Comparison of ENCODE assay signal across 14 mouse cellular contexts in genomic region chr6:55609053-55609452, GRCm38 (mm10).
"Had no signal": no experiment of that assay in that cellular context is flagged by ENCODE, and none has a peak within 500 bp of the region (broad histone marks: within the 10 kb centered on the region; RNA-seq: fewer than 3 reads in every experiment).

No protein-coding gene starts in this region.

- H3K9ac ChIP-seq: liver, embryonic 13.5 days; midbrain, embryonic 13.5 days had no signal

- ATAC-seq: midbrain, embryonic 13.5 days; midbrain, embryonic 16.5 days had no signal

- H3K4me2 ChIP-seq: liver, embryonic 13.5 days; midbrain, embryonic 13.5 days had no signal

- H3K4me1 ChIP-seq: midbrain, embryonic 10.5 days; midbrain, embryonic 13.5 days had no signal

- H3K27ac ChIP-seq: left cerebral cortex, adult 2 months; liver, embryonic 13.5 days; midbrain, embryonic 10.5 days; midbrain, embryonic 13.5 days had no signal

- H3K36me3 ChIP-seq: liver, embryonic 13.5 days; midbrain, embryonic 10.5 days; midbrain, embryonic 13.5 days had no signal

- H3K9me3 ChIP-seq: liver, embryonic 13.5 days; midbrain, embryonic 10.5 days had no signal

- H3K4me3 ChIP-seq: left cerebral cortex, adult 2 months; liver, embryonic 13.5 days; midbrain, embryonic 10.5 days; midbrain, embryonic 13.5 days; myocyte had no signal

- DNase-seq: kidney, postnatal 10 days; kidney, postnatal 36 days; layer of hippocampus, postnatal 36 days; liver, embryonic 13.5 days; lung, adult 2 months; lung, postnatal 14 days; lung, postnatal 4 days; thymus, adult 18-20 months; thymus, postnatal 36 days had no signal

- H3K27me3 ChIP-seq: liver, embryonic 13.5 days; midbrain, embryonic 13.5 days had no signal
